Mouse (Mus musculus) liver, adult 2 months (tissue): Measurements from ENCODE around the gene Myh6. TPM values are rescaled to one million over a fixed set of nuclear protein-coding genes. Genes with fewer than 3 reads are reported as not detected.

ENCODE experiments used
- DNase-seq: peaks from one replicate; pipeline ENCODE4 v3.0.0-alpha.2; 2011; ENCODE audit warnings: low read depth, low spot score; ENCODE audit errors: extremely low read depth
- H3K27ac ChIP-seq: fragments of 200-500 bp; replicated peaks from 2 replicates; pipeline ENCODE4 v1.5.1; 2012; ENCODE audit warnings: low read depth, mild to moderate bottlenecking, control low read depth, inconsistent platforms, low read length; ENCODE audit not compliant: insufficient read depth
- H3K27me3 ChIP-seq: fragments of 200-500 bp; 2 replicates; pipeline ENCODE4 v1.6.1; 2012; ENCODE audit warnings: mild to moderate bottlenecking, moderate library complexity, low read length, inconsistent platforms; ENCODE audit not compliant: control insufficient read depth, insufficient read depth
- H3K36me3 ChIP-seq: fragments of 200-500 bp; 2 replicates; pipeline ENCODE4 v1.6.1; 2012; ENCODE audit warnings: low read length, inconsistent platforms; ENCODE audit not compliant: control insufficient read depth, insufficient read depth
- H3K4me1 ChIP-seq: fragments of 200-500 bp; 2 replicates; pipeline ENCODE4 v1.6.1; 2011; ENCODE audit warnings: low read length; ENCODE audit not compliant: control insufficient read depth, insufficient read depth
- H3K4me3 ChIP-seq: fragments of 200-500 bp; 2 replicates; pipeline ENCODE4 v1.5.1; 2011; ENCODE audit warnings: low read depth, mild to moderate bottlenecking, control low read depth, low read length, moderate library complexity; ENCODE audit not compliant: insufficient read depth
- H3K79me2 ChIP-seq: fragments of 200-500 bp; 2 replicates; pipeline ENCODE4 v1.6.1; 2012; ENCODE audit warnings: inconsistent platforms, mild to moderate bottlenecking, low read length, moderate library complexity; ENCODE audit not compliant: control insufficient read depth, insufficient read depth
- H3K9ac ChIP-seq: fragments of 200-500 bp; 2 replicates; pipeline ENCODE4 v1.6.1; 2012; ENCODE audit warnings: low read depth, mild to moderate bottlenecking, control low read depth, inconsistent platforms, low read length
- CTCF ChIP-seq: fragments of 200-500 bp; IDR thresholded peaks from 2 replicates; pipeline ENCODE4 v1.5.1; 2011; ENCODE audit warnings: low read depth, low read length, control low read depth
- POLR2A ChIP-seq: fragments of 200-500 bp; IDR thresholded peaks from 2 replicates; pipeline ENCODE4 v1.6.1; 2011; ENCODE audit warnings: low read length, control low read depth; ENCODE audit not compliant: insufficient read depth; ENCODE audit errors: extremely low read depth
- WGBS: fragments of 180-500 bp; shearing (Covaris S2); methylation state at CpG from one replicate; pipeline ENCODE4 v1.1.7; 2018; 5-methylcytosine and 5-hydroxymethylcytosine counted together
- polyA plus RNA-seq: library from polyadenylated mRNA; depleted of rRNA; stranded (reverse); fragments of >200 nt; gene quantifications from 2 replicates; pipeline ENCODE4 v1.2.3, GENCODE M21; 2012
- total RNA-seq: library from RNA; depleted of rRNA; stranded (reverse); fragments of >200 nt; gene quantifications from 2 replicates; pipeline ENCODE4 v1.2.3, GENCODE M21; 2014

Gene Myh6
- total and polyA plus RNA-seq, 2 experiments, result 0.02 TPM; not detected in 1

DNA sequence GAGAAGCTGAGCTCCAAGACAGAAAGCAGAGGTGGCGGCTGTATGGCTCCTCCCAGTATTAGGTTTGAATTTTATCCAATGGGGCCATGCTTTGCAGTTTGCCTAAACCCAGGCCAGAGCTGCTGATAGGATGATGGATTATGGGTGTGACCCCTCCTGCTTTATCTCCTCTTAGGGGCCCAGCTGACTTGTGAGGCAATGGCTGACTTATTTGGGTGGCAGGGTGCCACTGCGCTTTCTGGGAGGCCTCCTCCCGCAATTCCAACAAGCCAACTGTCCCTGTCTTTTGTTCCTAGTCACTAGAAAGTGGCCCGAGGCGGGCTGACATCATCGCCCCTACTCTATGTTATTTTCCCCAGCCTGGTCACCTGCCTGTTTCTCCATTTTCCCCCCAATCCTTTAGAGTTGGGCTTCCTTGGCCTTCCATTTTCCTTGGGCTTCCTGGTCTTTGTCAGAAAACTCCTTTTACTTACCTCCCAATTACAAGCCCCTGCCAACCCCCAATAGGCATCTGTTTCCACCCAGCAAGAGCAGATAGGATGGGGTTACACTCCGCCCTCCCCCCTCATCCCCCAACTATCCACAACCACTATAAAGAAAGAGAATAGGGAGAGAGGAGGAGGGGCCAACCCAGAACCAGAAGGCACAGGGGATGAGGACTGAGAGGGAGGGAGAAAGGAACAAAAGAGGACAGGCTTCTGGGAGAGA, 41.9 kb downstream of the Myh6 start:
- H3K27me3 ChIP-seq, result peaks cover 16% of the 10 kb centered on the region
- no peak for DNase-seq

DNA sequence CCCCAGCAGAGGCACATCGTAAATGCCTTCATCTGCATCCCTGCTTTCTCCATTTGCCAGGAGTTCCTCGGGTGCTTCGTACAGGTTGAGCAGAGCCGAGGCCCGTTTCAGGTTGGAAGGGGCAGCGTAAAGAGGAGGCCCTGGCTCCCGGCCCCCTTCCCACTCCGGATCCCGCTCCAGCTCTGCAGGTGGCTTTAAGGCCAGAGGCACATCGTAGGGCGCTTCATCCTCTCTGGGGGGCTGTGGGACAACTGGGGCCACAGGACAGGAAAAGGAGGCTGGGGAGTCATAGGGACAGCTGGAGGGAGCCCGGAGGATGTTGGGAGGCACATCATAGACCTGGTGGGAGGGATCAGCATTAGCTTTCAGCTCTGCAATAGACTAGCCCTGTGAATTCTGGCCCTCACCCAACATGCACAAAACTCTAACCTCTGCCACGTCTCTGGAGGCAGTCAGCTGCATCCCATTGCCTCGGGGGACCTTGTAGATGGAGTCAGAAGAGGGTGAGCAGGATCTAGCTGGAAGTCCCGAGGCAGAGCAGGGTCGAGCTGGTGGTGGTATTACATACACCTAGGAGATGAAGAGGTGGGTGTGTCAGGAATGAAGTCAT, 46.5 kb downstream of the Myh6 start:
- no peak for DNase-seq
- H3K27ac ChIP-seq, result no peak overlapping the region
- WGBS, result 86% methylated on average over 16 of the region's 16 CpGs
- H3K36me3 ChIP-seq, result no peaks in the 10 kb centered on the region
- H3K27me3 ChIP-seq, result no peaks in the 10 kb centered on the region
- TF ChIP-seq CTCF (no peak), POLR2A (no peak)
- no peak overlapping the region for H3K9ac ChIP-seq
- no peak overlapping the region for H3K4me3 ChIP-seq
- no peaks in the 10 kb centered on the region for H3K79me2 ChIP-seq
- no peaks in the 10 kb centered on the region for H3K4me1 ChIP-seq

More for the DNA sequence above, 41.9 kb downstream of the Myh6 start:
- Histone ChIP-seq H3K27ac (no peak overlapping the region), H3K4me1 (no peaks in the 10 kb centered on the region), H3K4me3 (no peak overlapping the region), H3K79me2 (no peaks in the 10 kb centered on the region), H3K9ac (no peak overlapping the region), H3K36me3 (no peaks in the 10 kb centered on the region)
- WGBS, result 52% methylated on average over 7 of the region's 7 CpGs
- TF ChIP-seq POLR2A, result no peak

DNA sequence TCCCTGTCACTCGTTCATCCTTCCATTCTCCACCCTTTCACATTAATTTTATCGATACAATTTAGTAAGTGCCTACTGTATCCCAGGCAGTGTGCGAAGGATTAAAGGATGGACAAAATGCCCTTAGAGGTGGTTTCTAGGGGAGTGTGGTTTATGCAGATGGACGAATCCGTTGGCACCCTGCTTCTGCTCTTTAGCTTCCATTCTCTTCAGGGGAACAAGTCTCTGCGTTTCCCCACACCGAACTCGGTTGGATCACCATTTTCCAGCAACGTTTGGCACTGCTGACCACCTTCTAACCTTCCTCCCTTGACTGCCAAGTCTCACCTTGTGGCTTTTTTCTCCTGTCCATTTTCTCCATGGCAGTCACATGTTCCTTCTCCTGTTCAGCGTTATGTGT, 53.4 kb downstream of the Myh6 start:
- no peaks in the 10 kb centered on the region for H3K36me3 ChIP-seq
- no peaks in the 10 kb centered on the region for H3K4me1 ChIP-seq
- TF ChIP-seq POLR2A (no peak), CTCF (no peak)
- H3K79me2 ChIP-seq, result no peaks in the 10 kb centered on the region
- WGBS, result 33% methylated on average over 10 of the region's 10 CpGs
- no peak for DNase-seq
- H3K4me3 ChIP-seq, result peak overlapping the region; percentile 61
- peaks cover 13% of the 10 kb centered on the region for H3K27me3 ChIP-seq
- no peak overlapping the region for H3K9ac ChIP-seq
- no peak overlapping the region for H3K27ac ChIP-seq

DNA sequence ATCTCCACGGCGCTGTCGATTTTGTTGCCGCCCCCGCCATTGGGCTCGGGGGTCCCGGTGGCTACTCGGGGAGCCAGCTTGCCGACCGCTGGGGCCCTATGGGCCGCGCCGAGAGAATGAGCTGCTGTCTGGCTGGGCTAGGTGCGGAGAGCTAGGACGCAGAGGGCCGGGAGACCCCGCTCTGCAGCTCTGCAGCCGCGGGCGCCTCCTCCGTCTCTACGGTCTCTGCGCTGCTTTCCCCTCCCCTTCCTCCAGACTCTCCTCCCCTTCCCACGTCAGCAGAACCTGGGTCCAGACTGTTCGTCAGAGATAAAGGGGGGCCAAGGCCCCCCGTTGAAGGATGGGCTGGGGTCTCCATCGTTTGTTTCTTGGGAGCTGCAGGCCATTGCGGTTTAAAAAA, 53.8 kb downstream of the Myh6 start, which contains the start of gene Slc22a17:
Gene Slc22a17 (minus strand): TSS at position 247 of the 400 bp plus-strand sequence.
- no peaks in the 10 kb centered on the region for H3K36me3 ChIP-seq
- H3K9ac ChIP-seq, result peak within 1 kb of the TSS; percentile 64
- H3K4me1 ChIP-seq, result no peaks in the 10 kb centered on the region
- H3K79me2 ChIP-seq, result no peaks in the 10 kb centered on the region
- peak within 1 kb of the TSS; percentile 61 for H3K4me3 ChIP-seq
- TF ChIP-seq CTCF (no peak), POLR2A (0 out of 2 replicates have a peak, but pooled peaks have one; percentile 21)
- 1% methylated on average over 28 of the region's 28 CpGs for WGBS
- no peak within 1 kb of the TSS for H3K27ac ChIP-seq
- H3K27me3 ChIP-seq, result peaks cover 13% of the 10 kb centered on the region
- no peak for DNase-seq

DNA sequence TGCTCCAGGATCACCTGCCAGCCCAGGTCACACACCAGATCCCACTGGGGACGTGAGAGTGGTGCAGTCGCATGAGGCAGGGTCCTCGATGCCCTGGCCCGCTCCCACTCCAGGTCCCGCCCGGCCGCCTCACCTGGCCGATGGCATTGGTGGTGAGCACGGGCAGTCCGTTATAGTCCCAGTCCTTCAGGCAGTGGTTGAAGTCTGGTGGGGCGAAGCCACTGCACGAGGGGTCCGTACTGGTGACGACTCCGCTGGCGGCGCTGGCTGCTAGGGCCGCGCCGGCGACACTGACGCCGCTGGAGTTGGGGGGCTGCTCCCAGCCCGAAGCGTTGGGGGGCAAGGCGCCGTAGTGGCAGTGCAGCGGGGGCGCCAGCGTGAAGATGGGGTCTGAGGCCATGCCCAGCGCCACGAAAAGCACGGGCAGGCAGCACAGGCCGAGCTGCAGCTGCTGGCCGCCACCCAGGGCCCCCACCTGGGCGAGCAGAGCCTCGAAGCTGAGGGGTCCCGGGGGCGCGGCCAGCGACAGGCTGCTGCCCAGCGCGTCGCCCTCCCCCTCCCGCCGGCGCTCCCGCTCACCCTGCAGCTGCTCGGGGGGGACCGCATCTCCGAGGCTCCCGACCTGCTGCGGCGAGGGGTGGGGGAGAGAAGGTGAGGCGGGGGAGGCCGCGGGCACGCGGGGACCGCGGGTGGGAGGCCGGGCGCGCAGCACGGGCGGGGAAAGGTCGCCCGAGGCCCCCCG, 54.4 kb downstream of the Myh6 start:
- no peaks in the 10 kb centered on the region for H3K36me3 ChIP-seq
- no peak overlapping the region for H3K27ac ChIP-seq
- peaks cover 13% of the 10 kb centered on the region for H3K27me3 ChIP-seq
- no peaks in the 10 kb centered on the region for H3K4me1 ChIP-seq
- WGBS, result 9% methylated on average over 59 of the region's 69 CpGs
- no peak for TF ChIP-seq POLR2A
- TF ChIP-seq CTCF, result no peak
- H3K9ac ChIP-seq, result peak overlapping the region; percentile 64
- peak overlapping the region; percentile 61 for H3K4me3 ChIP-seq
- DNase-seq, result no peak
- H3K79me2 ChIP-seq, result no peaks in the 10 kb centered on the region

DNA sequence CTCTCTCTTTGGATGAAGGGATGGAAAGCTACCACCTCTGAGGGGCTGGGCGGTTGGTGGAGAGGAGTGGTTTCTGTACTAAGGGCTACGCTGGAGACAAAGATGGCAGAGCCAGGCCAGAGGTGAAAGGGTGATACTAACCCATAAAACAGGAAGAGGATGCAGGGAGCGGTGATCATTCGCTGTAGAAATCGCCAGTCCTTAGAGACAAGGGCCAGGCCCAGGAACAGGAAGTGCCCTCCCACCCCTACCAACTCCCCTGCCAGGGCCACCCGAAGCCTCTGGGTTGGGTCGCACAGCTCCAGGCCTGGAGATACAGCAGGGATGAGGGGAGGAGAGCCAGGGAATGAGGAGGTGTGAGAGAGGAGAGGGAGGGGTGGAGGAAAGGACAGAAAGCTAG, 58.0 kb downstream of the Myh6 start:
- TF ChIP-seq CTCF (no peak), POLR2A (no peak)
- H3K36me3 ChIP-seq, result no peaks in the 10 kb centered on the region
- no peak for DNase-seq
- peaks cover 13% of the 10 kb centered on the region for H3K27me3 ChIP-seq
- no peak overlapping the region for H3K27ac ChIP-seq
- no peaks in the 10 kb centered on the region for H3K4me1 ChIP-seq
- no peaks in the 10 kb centered on the region for H3K79me2 ChIP-seq
- H3K4me3 ChIP-seq, result no peak overlapping the region
- 75% methylated on average over 7 of the region's 7 CpGs for WGBS
- H3K9ac ChIP-seq, result no peak overlapping the region
